Comparison of ENCODE assay signal across 8 mouse cellular contexts in the genomic region with DNA sequence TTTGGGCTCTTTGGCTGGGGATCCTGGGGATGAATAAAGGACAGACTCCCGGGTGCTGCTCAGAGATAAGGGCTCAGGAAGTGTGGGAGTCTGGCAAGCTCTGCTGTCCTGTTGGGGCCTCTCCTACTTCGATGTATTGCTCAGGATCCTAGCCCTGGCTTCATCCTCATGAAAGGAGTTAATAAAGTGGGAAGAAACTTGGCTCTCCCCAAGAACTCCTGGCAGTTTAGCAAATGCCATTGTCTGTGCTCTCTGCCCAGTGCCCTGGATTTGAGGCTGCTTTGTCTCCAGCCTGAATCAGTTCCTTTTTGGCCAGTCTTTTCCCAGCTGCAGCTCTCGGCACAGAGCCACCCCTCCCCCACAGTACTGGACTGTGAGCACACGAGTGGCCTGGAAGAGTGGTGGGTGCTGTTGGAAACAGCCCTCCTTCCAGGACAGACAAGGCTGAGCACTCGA. TPM values are rescaled to one million over a fixed set of nuclear protein-coding genes. Genes with fewer than 3 reads are reported as not detected.
DNase-seq lines count a peak whose midpoint lies in the region; ATAC-seq and TF ChIP-seq lines count a peak whose summit lies in the region.

No protein-coding gene starts in this region.

- no peak overlapping the region for H3K4me3 ChIP-seq in embryonic facial prominence, embryonic 12.5 days
- H3K4me3 ChIP-seq in heart, adult 2 months: peak overlapping the region; percentile 9; the same call in 1 of the 2 replicates
- H3K4me3 ChIP-seq in kidney, adult 2 months (ENCODE audit: insufficient read depth, low read depth, low read length): no peak overlapping the region
- peak overlapping the region; percentile 5 for H3K4me3 ChIP-seq in midbrain, embryonic 12.5 days
- H3K4me3 ChIP-seq in stomach, embryonic 16.5 days (replicated peaks; ENCODE audit: low read length): no peak overlapping the region

- H3K79me2 ChIP-seq in heart, adult 2 months (replicated peaks; ENCODE audit: control insufficient read depth, insufficient read depth, low read length): no peaks in the 10 kb centered on the region

- peak; percentile 30; the same call in 1 of the 2 replicates for TF ChIP-seq EP300 in heart, adult 2 months (IDR thresholded peaks at IDR 0.05; ENCODE audit: insufficient read depth, low read depth, low read length)

- H3K9me3 ChIP-seq in embryonic facial prominence, embryonic 12.5 days: no peaks in the 10 kb centered on the region
- no peaks in the 10 kb centered on the region for H3K9me3 ChIP-seq in midbrain, embryonic 12.5 days
- H3K9me3 ChIP-seq in stomach, embryonic 16.5 days (replicated peaks; ENCODE audit: control insufficient read depth, low read length): no peaks in the 10 kb centered on the region

- no peak for TF ChIP-seq CTCF in heart, adult 2 months (IDR thresholded peaks at IDR 0.05)
- no peak for TF ChIP-seq CTCF in kidney, adult 2 months (conservative IDR thresholded peaks at IDR 0.05; ENCODE audit: insufficient read depth, insufficient read length, low read depth, low read length)

- peak; percentile 45 to 73 for DNase-seq in adrenal gland, postnatal 36 days
- peak; percentile 75 to 78 for DNase-seq in heart, adult 2 months
- DNase-seq in kidney, adult 2 months: peak; percentile 47
- DNase-seq in left cerebral cortex, postnatal 4 days: peak; percentile 95

- peaks cover 26% of the 10 kb centered on the region; the same call in 1 of the 2 replicates for H3K36me3 ChIP-seq in embryonic facial prominence, embryonic 12.5 days
- no peaks in the 10 kb centered on the region for H3K36me3 ChIP-seq in heart, adult 2 months (ENCODE audit: control insufficient read depth, insufficient read depth, low read length)
- H3K36me3 ChIP-seq in kidney, adult 2 months (ENCODE audit: control insufficient read depth, insufficient read depth, low read length): no peaks in the 10 kb centered on the region
- peaks cover 86% of the 10 kb centered on the region for H3K36me3 ChIP-seq in midbrain, embryonic 12.5 days
- H3K36me3 ChIP-seq in stomach, embryonic 16.5 days (ENCODE audit: control insufficient read depth, insufficient read depth, low read length): no peaks in the 10 kb centered on the region

- H3K27me3 ChIP-seq in embryonic facial prominence, embryonic 12.5 days: no peaks in the 10 kb centered on the region
- no peaks in the 10 kb centered on the region for H3K27me3 ChIP-seq in heart, adult 2 months (ENCODE audit: control insufficient read depth, insufficient read depth, low read length)
- no peaks in the 10 kb centered on the region for H3K27me3 ChIP-seq in kidney, adult 2 months (replicated peaks; ENCODE audit: control insufficient read depth, insufficient read depth, low read length)
- H3K27me3 ChIP-seq in midbrain, embryonic 12.5 days: no peaks in the 10 kb centered on the region
- H3K27me3 ChIP-seq in stomach, embryonic 16.5 days (ENCODE audit: control insufficient read depth, insufficient read depth, low read length): no peaks in the 10 kb centered on the region

- peak overlapping the region; percentile 52; the same call in 1 of the 2 replicates for H3K27ac ChIP-seq in embryonic facial prominence, embryonic 12.5 days
- H3K27ac ChIP-seq in heart, adult 2 months: peak overlapping the region; percentile 47
- H3K27ac ChIP-seq in kidney, adult 2 months (ENCODE audit: insufficient read depth, low read depth, low read length): no peak overlapping the region
- H3K27ac ChIP-seq in midbrain, embryonic 12.5 days (replicated peaks): peak overlapping the region; percentile 92
- peak overlapping the region; percentile 85 for H3K27ac ChIP-seq in stomach, embryonic 16.5 days (ENCODE audit: low read length)

- 20% methylated on average over 5 of the region's 5 CpGs for WGBS in embryonic facial prominence, embryonic 12.5 days
- 4% methylated on average over 5 of the region's 5 CpGs for WGBS in heart, adult 2 months
- 27% methylated on average over 5 of the region's 5 CpGs for WGBS in kidney, adult 2 months
- 1% methylated on average over 5 of the region's 5 CpGs for WGBS in midbrain, embryonic 12.5 days
- 19% methylated on average over 5 of the region's 5 CpGs for WGBS in stomach, embryonic 16.5 days

- H3K9ac ChIP-seq in embryonic facial prominence, embryonic 12.5 days: no peak overlapping the region
- no peak overlapping the region for H3K9ac ChIP-seq in heart, adult 2 months (ENCODE audit: low read depth, low read length)
- H3K9ac ChIP-seq in midbrain, embryonic 12.5 days (replicated peaks): peak overlapping the region; percentile 46
- peak overlapping the region; percentile 57 for H3K9ac ChIP-seq in stomach, embryonic 16.5 days (ENCODE audit: low read length)

- TF ChIP-seq POLR2A in heart, adult 2 months (IDR thresholded peaks at IDR 0.05; ENCODE audit: insufficient read depth, low read depth, low read length): no peak
- TF ChIP-seq POLR2A in kidney, adult 2 months (IDR thresholded peaks at IDR 0.05; ENCODE audit: low read depth, low read length): no peak

- no peak for ATAC-seq in embryonic facial prominence, embryonic 12.5 days (ENCODE audit: insufficient number of reproducible peaks, insufficient read depth, low FRiP score, low TSS enrichment)
- peak; percentile 89 for ATAC-seq in midbrain, embryonic 12.5 days (ENCODE audit: low FRiP score, low read depth)
- peak; percentile 78 for ATAC-seq in stomach, embryonic 16.5 days (ENCODE audit: insufficient read depth, low FRiP score)
- no peak for ATAC-seq in erythroid progenitor cell, adult 5-6 weeks (replicated peaks; ENCODE audit: low FRiP score, poor library complexity, severe bottlenecking)

- peaks cover 7% of the 10 kb centered on the region; the same call in 1 of the 2 replicates for H3K4me1 ChIP-seq in embryonic facial prominence, embryonic 12.5 days
- H3K4me1 ChIP-seq in heart, adult 2 months (ENCODE audit: control insufficient read depth, insufficient read depth, low read length): peaks cover 8% of the 10 kb centered on the region
- H3K4me1 ChIP-seq in kidney, adult 2 months (ENCODE audit: control insufficient read depth, insufficient read depth, low read length): no peaks in the 10 kb centered on the region
- peaks cover 52% of the 10 kb centered on the region for H3K4me1 ChIP-seq in midbrain, embryonic 12.5 days
- H3K4me1 ChIP-seq in stomach, embryonic 16.5 days (ENCODE audit: control insufficient read depth, insufficient read depth, low read length): peaks cover 14% of the 10 kb centered on the region

- H3K4me2 ChIP-seq in embryonic facial prominence, embryonic 12.5 days (replicated peaks): no peak overlapping the region
- H3K4me2 ChIP-seq in midbrain, embryonic 12.5 days (replicated peaks): peak overlapping the region; percentile 39
- H3K4me2 ChIP-seq in stomach, embryonic 16.5 days (ENCODE audit: low read depth, low read length): peak overlapping the region; percentile 10; the same call in 1 of the 2 replicates

- intact Hi-C loops in heart, adult 2 months (cut with DNase I): no loop called here
- intact Hi-C loops in left cerebral cortex, postnatal 4 days (cut with DNase I): no loop called here

RNA-seq across cellular contexts. Expression of a gene that starts 16.9 kb away (rescaled TPM):
- total RNA-seq in adrenal gland, postnatal 36 days (2021): 1 to 10 TPM; 6.0 to 9.4 TPM
- polyA plus RNA-seq in embryonic facial prominence, embryonic 12.5 days (2016; fragmentation: Nextera tagmentation; extraction: Ambion mirVana): 41.4 and 48.5 TPM in 2 replicates
- 1 to 10 TPM; 6.6 to 7.9 TPM for total RNA-seq in heart, adult 2 months (2021)
- polyA plus RNA-seq in heart, adult 2 months (2012; rRNA removed): 10.2 and 18.2 TPM in 2 replicates
- 7.3 and 8.2 TPM in 2 replicates for polyA plus RNA-seq in kidney, adult 2 months (2012; rRNA removed)
- 100 to 1,000 TPM; 238 to 268 TPM for total RNA-seq in left cerebral cortex, postnatal 4 days (2021)
- polyA plus RNA-seq in midbrain, embryonic 12.5 days (2016; fragmentation: Nextera tagmentation; extraction: Ambion mirVana): 200 and 205 TPM in 2 replicates
- 20.3 and 21.7 TPM in 2 replicates for polyA plus RNA-seq in stomach, embryonic 16.5 days (2015; fragmentation: Nextera tagmentation; extraction: Ambion mirVana)
- total RNA-seq in erythroid progenitor cell, adult 5-6 weeks (2015; ENCODE audit: low replicate concordance): 0.36 TPM in 1 of 2 replicates, not detected in the other
- total RNA-seq in erythroid progenitor cell, adult 5-6 weeks (2017; ENCODE audit: low replicate concordance): 0.39 TPM in 1 of 2 replicates, not detected in the other

RNA-seq across cellular contexts. Expression of a gene that starts 41.4 kb away (rescaled TPM):
- total RNA-seq in adrenal gland, postnatal 36 days (2021): 10 to 100 TPM; 49.9 to 58.4 TPM
- polyA plus RNA-seq in embryonic facial prominence, embryonic 12.5 days (2016; fragmentation: Nextera tagmentation; extraction: Ambion mirVana): 46.2 and 51.6 TPM in 2 replicates
- total RNA-seq in heart, adult 2 months (2021): 10 to 100 TPM; 57.0 to 66.6 TPM
- polyA plus RNA-seq in heart, adult 2 months (2012; rRNA removed): 98.3 and 112 TPM in 2 replicates
- polyA plus RNA-seq in kidney, adult 2 months (2012; rRNA removed): 37.2 and 48.1 TPM in 2 replicates
- total RNA-seq in left cerebral cortex, postnatal 4 days (2021): 10 to 100 TPM; 45.0 to 46.9 TPM
- 43.6 and 44.7 TPM in 2 replicates for polyA plus RNA-seq in midbrain, embryonic 12.5 days (2016; fragmentation: Nextera tagmentation; extraction: Ambion mirVana)
- polyA plus RNA-seq in stomach, embryonic 16.5 days (2015; fragmentation: Nextera tagmentation; extraction: Ambion mirVana): 64.4 and 75.9 TPM in 2 replicates
- total RNA-seq in erythroid progenitor cell, adult 5-6 weeks (2015; ENCODE audit: low replicate concordance): 13.0 and 20.2 TPM in 2 replicates
- 27.6 and 45.9 TPM in 2 replicates for total RNA-seq in erythroid progenitor cell, adult 5-6 weeks (2017; ENCODE audit: low replicate concordance)

Comparison
In these comparisons a context has a peak if more than half of its experiments do, and no peak if none do; other contexts are left out.
1. ATAC-seq: peak in midbrain, embryonic 12.5 days (single experiment) and stomach, embryonic 16.5 days (single experiment); none in embryonic facial prominence, embryonic 12.5 days (single experiment) and erythroid progenitor cell, adult 5-6 weeks (single experiment).
2. H3K4me3 ChIP-seq: peak in heart, adult 2 months (single experiment) and midbrain, embryonic 12.5 days (single experiment); none in embryonic facial prominence, embryonic 12.5 days (single experiment), kidney, adult 2 months (single experiment) and stomach, embryonic 16.5 days (single experiment).
3. H3K9ac ChIP-seq: peak in midbrain, embryonic 12.5 days (single experiment) and stomach, embryonic 16.5 days (single experiment); none in embryonic facial prominence, embryonic 12.5 days (single experiment) and heart, adult 2 months (single experiment).
4. Peak in every context shown above with its lines, with median percentiles within 50 percentile points of each other: DNase-seq.